Mouse (Mus musculus) granulocyte monocyte progenitor cell, adult 5-6 weeks (primary cell): ENCODE measurements around the gene Ogn. TPM values are rescaled to one million over a fixed set of nuclear protein-coding genes. Genes with fewer than 3 reads are reported as not detected.

ENCODE experiments used
- ATAC-seq: replicated peaks from 2 replicates; pipeline ENCODE4 v1.8.0; 2016; ENCODE audit warnings: mild to moderate bottlenecking, moderate TSS enrichment, inconsistent platforms; ENCODE audit not compliant: poor library complexity, severe bottlenecking
- total RNA-seq, 2 experiments: library from RNA; stranded (forward) in 1 of 2; stranded (reverse) in 1 of 2; fragments of 200-712, 200-1000 nt in 1 of 2; fragments of >200 nt in 1 of 2; fragmentation: Nextera tagmentation in 1 of 2; gene quantifications; 2 replicates each; pipeline ENCODE4 v1.2.3; 2014 to 2017

Gene Ogn
- total RNA-seq, 2 experiments from 2014 or later, result not detected

DNA sequence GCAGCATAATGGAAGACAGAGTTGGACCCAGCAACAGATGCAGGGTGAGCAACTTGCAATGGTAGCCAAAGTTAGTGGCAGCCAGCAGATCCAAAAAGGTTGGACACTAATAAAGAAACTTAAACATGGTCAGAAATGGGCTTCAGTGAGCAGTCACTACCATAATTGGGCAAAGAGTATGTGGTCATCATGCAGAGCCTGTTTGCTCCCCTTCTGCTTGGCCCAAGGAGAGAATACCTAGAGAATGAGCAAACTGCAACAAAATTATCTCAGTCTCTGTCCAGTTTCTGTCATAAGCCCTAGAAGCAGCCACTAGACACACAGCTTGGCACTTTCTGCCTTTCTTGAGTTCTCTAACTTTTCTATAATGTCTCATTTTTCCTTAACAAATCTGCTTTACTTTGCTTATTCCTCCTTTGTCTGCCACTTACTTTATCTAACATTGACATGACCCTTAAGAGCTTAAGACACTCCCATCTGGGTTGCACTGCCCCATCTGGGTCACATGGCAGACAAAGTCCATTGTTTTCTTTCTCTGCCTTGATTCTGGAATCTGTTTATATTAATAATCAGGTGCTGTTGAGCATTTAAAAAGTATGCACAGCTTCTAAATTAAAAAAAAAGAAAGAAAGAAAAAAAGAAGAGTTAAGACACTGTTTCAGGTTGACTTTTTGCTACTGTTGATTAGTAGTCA lies 36.0 kb downstream of the Ogn start:
- ATAC-seq, result no peak

- ATAC-seq, result no peak
These were observed 37.1 kb downstream of the Ogn start for GRCm38 (mm10) chr13:49644731-49645529.

DNA sequence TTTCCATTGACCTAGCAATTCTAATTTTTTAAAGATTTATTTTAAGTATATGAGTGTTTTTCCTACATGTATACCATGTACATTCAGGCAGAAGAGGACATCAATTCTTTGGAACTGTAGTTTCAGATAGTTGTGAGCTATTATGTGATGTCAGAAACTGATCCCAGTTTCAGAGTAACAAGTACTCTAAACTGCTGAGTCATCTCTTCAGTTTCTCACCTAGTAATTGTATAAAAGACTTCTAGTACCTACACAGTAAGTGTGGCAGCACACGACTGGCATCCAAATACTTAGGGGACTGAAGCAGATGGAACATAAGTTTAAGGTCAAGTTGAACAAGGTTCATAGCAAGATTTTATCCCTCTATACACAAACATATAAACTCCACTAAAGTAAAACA lies 38.2 kb downstream of the Ogn start:
- no peak for ATAC-seq

GRCm38 (mm10) chr13:49651136-49651535 lies 43.3 kb downstream of the Ogn start:
- ATAC-seq, result no peak

- ATAC-seq, result no peak
These were observed 44.0 kb downstream of the Ogn start for GRCm38 (mm10) chr13:49651781-49652351.

- ATAC-seq, result peak; percentile 96
These were observed 44.8 kb downstream of the Ogn start, which contains the start of the genes Cenpp and Nol8 for GRCm38 (mm10) chr13:49652481-49653179. Gene Cenpp (minus strand): TSS chr13:49652785. Gene Nol8 (plus strand): TSS chr13:49653078.

DNA sequence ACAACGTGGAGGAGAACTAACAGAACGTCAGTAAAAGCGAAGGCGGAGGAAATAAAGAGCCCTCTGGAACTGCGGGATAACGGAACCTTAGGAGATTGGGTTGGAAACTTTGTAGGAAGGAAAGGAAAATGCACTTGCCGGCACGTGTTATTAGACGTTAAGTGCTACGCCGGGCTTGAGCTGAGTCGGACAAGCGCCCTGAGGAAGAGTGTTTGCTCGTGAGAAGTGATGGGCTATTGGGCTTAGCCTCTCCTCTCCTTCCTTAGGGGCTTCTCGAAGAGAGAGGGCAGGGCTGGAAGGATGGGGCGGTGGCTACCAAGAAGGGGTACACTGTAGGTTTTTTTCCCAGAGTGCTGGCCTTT lies 45.3 kb downstream of the Ogn start:
- peak; percentile 43 for ATAC-seq

Other genes with a start within 250 kb of the Ogn start
- gene Ippk, start 186.8 kb upstream of the Ogn start, total RNA-seq (2014; fragmentation: Nextera tagmentation), result 6.3 and 6.5 TPM in 2 replicates
- 13.8 and 19.4 TPM in 2 replicates for gene Ippk, start 186.8 kb upstream of the Ogn start, total RNA-seq (2017)
- gene Tes3-ps, start 114.7 kb upstream of the Ogn start, total RNA-seq (2014; fragmentation: Nextera tagmentation), result 0.28 and 1.0 TPM in 2 replicates
- 3.1 and 5.6 TPM in 2 replicates for gene Tes3-ps, start 114.7 kb upstream of the Ogn start, total RNA-seq (2017)
- gene Ecm2, start 103.2 kb upstream of the Ogn start, total RNA-seq (2014; fragmentation: Nextera tagmentation), result 0.17 TPM in 1 of 2 replicates, not detected in the other
- gene Ecm2, start 103.2 kb upstream of the Ogn start, total RNA-seq (2017), result 0.26 TPM in 1 of 2 replicates, not detected in the other
- gene Aspn, start 63.6 kb upstream of the Ogn start, total RNA-seq (2014; fragmentation: Nextera tagmentation), result not detected in 2 replicates
- not detected in 2 replicates for gene Aspn, start 63.6 kb upstream of the Ogn start, total RNA-seq (2017)
- gene Omd, start 25.6 kb upstream of the Ogn start, total RNA-seq (2014; fragmentation: Nextera tagmentation), result not detected in 2 replicates
- gene Omd, start 25.6 kb upstream of the Ogn start, total RNA-seq (2017), result not detected in 2 replicates
- gene Cenpp, start 44.7 kb downstream of the Ogn start, total RNA-seq (2014; fragmentation: Nextera tagmentation), result 23.0 and 27.6 TPM in 2 replicates
- gene Cenpp, start 44.7 kb downstream of the Ogn start, total RNA-seq (2017), result 41.8 and 46.5 TPM in 2 replicates
- 37.6 and 37.7 TPM in 2 replicates for gene Nol8, start 45.0 kb downstream of the Ogn start, total RNA-seq (2014; fragmentation: Nextera tagmentation)
- gene Nol8, start 45.0 kb downstream of the Ogn start, total RNA-seq (2017), result 45.2 and 48.8 TPM in 2 replicates
- 72.0 and 84.6 TPM in 2 replicates for gene Iars, start 74.1 kb downstream of the Ogn start, total RNA-seq (2014; fragmentation: Nextera tagmentation)
- 66.2 and 72.0 TPM in 2 replicates for gene Iars, start 74.1 kb downstream of the Ogn start, total RNA-seq (2017)
- gene Gm30302, start 191.0 kb downstream of the Ogn start, total RNA-seq (2014; fragmentation: Nextera tagmentation), result not detected in 2 replicates
- not detected in 2 replicates for gene Gm30302, start 191.0 kb downstream of the Ogn start, total RNA-seq (2017)